Mouse (Mus musculus): Measurements from ENCODE around the gene Crebbp.

Crebbp gene

GRCm38 (mm10) chr16:4037690-4038089 lies 176.1 kb downstream of the Crebbp start:
- DNase-seq, result no peak

DNA sequence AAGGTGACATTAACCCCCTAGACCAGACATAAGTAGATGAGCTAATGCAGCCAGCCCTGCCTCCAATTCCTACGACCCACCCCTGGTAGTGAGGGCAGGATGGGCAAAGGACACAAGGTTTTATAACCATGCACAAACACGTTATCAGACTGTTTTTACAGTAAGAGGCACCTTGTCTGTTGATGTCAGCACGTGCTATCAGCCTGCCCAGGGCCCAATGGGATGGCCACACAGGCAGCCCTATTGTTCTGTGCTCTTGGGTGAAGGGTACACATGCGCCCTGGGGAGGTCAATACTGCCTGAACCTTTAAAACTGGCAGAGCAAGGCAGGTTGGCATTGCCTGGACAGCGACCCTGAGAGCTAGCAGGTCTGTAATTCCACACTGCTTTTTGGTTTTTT lies 177.0 kb downstream of the Crebbp start, which contains the start of gene Dnase1:
TSS of gene Dnase1 (plus strand) at position 136 of the 400 bp plus-strand sequence.
- no peak for DNase-seq

- no peak for DNase-seq
Measured at GRCm38 (mm10) chr16:4035575-4035974, 178.2 kb downstream of the Crebbp start.

GRCm38 (mm10) chr16:4034476-4034875 lies 179.3 kb downstream of the Crebbp start:
- DNase-seq, result no peak

DNA sequence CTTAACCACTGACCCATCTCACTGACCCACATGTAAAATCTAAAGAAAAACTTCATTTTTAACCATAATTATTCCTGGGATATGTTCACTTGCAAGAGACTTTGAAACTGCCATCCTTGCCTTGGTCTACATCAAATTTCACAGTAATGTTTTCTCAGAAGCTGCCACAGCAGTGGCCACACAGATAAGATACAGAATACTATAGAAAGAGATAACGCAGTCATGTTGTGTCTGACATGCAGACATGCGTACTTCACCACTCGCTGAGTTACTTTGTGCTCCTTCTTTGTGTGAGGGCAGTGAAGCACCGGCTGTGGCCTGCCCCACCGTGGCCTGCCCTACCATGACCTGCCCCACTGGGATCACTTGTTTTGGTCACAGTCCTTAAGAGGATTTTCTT lies 179.8 kb downstream of the Crebbp start:
- DNase-seq, result no peak

GRCm38 (mm10) chr16:4032341-4032748 lies 181.5 kb downstream of the Crebbp start:
- DNase-seq, result no peak

DNA sequence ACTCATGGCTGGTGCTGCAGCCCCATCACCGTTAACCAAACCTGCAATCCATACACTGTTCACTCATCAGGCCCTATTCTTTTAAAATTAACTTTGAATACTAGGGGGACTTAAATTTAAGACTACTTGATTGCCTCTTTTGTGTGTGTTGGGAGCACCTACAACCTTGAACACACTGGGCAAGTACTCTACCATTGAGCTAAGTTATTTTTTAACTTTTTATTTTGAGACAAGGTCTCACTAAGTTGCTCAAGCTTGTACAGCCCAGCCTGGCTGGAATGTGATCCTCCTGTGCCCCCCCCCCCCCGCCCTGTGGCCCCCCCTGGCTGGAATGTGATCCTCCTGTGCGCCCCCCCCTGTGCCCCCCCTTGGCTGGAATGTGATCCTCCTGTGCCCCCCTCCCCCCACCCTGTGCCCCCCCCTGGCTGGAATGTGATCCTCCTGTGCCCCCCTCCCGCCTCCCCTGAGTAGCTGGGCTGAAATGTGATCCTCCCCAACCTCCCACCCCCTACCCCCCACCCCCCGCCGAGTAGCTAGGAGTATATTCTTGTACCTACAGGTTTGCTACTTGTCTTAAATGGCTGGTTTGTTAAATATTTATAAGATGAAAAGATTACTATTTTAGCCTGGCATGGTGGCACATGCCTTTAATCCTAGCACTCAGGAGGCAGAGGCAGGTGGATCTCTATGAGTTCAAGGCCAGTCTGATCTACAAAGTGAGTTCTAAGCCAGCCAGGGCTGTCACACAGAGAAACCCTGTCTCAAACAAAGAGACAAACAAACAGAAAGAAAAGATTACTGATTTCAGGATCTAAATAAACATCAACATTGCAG lies 182.1 kb downstream of the Crebbp start:
- no peak for DNase-seq
